Mouse (Mus musculus): ENCODE results near the gene Trank1.

DNA sequence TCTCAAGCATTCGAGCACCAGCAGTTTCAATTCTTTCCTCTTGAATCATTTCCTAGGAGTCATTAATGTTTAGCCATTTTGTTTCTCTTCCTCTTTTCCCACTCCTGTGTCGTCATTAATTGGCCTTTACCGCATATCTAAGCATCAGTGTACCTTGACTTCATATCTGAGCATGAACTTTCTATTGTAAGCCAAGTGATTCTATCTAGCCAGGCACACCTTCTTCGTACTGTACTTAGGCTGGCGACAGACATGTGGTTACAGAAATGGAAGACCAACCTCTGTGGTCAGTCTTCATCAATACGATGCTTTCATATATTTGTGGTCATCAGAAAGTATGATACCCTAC is 93.5 kb downstream of the Trank1 start:
- no peak for TF ChIP-seq CTCF (IDR thresholded peaks at IDR 0.05; ENCODE audit: control insufficient read depth, insufficient read depth, low read length)
- no peak for TF ChIP-seq POLR2A (IDR thresholded peaks at IDR 0.05; ENCODE audit: borderline replicate concordance, control insufficient read depth, low read depth, low read length)

Measured in bone marrow, adult 2 months (tissue).